Mouse (Mus musculus): ENCODE data around the gene Glb1.
"Not testable (repeated sequence)": the region's sequence is repeated elsewhere in the genome, so short reads cannot be mapped to it uniquely, and the experiment has no call there.

Gene Glb1

DNA sequence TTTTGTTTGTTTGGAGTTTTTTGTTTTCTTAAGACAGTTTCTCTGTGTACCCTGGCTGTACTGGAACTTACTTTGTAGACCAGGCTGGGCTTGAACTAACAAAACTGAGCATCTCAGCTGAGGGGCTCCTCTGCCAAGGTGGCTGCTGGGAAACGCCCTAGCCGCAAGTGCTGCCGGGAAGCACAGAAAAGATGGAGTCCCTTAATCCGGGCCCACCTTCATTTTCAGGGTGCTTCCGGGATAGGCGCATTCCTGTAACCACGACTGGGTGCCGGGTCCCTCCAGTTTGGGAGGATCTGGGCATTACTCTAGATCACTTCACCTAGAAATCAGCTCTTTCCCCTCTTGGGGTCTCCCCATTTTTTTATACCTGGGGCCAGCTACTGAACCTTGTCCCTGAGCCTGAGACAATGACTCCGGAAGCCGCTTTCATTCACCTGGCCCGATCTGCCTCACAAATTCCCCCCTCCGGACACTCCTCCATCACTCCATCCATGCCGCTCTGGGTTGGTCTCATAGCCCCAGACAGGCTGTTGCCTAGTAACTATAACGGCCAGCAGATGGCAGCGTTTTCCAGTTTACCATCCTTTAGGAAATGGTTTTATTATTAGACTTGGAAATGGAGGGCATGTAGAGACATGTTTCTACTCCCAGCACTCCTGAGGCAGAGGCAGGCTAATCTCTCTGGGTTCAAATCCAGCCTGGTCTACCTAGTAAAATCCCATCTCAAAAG is 99.1 kb downstream of the Glb1 start:
- DNase-seq (ENCODE audit: extremely low spot score, low read depth, low spot score), result peak; percentile 39

DNA sequence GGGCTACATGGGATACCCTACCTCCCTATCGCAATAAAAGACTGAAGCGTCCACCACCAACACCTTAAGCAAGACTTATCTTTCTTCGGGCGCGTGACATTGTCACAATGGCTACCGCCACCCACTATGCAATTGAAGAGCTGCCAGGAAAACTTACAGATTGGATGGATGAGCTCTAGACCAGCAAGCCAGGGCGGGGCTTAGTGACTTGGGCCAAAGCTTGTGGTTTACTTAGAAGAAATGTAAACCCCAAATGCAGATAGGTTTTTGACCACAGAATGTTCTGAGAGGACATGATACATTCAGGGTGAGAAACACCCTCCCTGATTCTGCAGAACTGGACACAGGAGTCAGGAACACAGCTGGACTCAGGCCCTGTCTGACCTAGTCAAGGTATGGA is 100.2 kb downstream of the Glb1 start:
- no peak for DNase-seq (ENCODE audit: extremely low spot score, low read depth, low spot score)

GRCm38 (mm10) chr9:114501913-114502312 is 101.0 kb downstream of the Glb1 start:
- DNase-seq (ENCODE audit: extremely low spot score, low read depth, low spot score), result no peak

DNA sequence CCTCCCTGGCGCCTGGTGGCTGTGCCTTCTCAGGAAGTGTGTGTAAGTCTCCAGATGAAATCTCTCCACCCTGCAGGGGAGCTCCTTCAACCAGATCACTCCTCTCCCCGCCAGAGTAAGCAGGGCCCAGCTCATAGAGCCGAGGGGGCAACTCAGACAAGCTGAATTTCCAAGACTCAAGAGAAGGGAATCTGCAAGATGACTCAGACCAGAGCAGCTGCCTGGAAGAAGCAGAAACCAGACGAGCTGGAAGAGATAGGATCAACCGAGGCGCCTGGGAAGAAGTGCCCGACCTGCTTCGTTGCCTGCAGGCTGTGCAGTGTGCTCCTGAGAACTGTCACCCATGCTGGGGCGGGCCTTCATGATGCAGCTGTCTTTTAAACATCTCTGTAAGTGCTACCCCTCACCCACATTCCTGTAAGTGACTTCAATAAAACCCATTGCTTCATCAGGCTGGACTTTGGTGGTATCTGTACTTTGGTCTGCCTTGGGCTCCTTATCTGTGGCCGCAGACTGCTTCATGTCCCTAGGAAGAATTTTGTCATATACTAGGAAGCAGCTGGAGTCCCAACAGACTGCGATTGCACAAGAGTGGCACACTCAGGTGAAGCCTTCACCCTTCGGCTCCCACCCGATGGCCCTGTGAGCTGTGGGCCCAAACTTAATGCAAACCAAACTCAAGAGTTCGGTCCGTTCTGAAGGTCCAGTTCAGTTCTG is 102.0 kb downstream of the Glb1 start:
- no peak for DNase-seq (ENCODE audit: extremely low spot score, low read depth, low spot score)

- no peak for DNase-seq (ENCODE audit: extremely low spot score, low read depth, low spot score)
Measured at GRCm38 (mm10) chr9:114504816-114505215, 103.9 kb downstream of the Glb1 start, which contains the start of gene Ccr4. TSS of gene Ccr4 (minus strand) at chr9:114504916.

DNA sequence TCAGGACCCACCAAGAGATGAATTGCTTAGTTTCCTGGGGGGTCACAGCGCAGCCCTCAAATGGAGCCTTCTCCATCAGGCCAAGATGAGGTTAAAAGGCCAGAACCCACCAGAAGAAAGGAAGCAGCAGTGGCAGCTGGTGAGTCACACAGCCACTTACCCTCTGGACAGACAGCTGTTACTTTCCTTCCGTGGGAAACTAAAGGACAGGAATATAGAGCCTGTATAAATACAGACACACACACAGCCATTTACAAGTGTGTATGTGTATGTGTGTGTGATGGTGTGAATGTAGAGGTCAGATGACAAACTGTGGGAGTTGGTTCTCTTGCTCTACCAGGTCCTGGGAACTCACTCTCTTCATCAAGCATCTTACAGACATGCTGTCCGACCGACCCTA is 105.7 kb downstream of the Glb1 start:
- DNase-seq (ENCODE audit: extremely low spot score, low read depth, low spot score), result no peak

DNA sequence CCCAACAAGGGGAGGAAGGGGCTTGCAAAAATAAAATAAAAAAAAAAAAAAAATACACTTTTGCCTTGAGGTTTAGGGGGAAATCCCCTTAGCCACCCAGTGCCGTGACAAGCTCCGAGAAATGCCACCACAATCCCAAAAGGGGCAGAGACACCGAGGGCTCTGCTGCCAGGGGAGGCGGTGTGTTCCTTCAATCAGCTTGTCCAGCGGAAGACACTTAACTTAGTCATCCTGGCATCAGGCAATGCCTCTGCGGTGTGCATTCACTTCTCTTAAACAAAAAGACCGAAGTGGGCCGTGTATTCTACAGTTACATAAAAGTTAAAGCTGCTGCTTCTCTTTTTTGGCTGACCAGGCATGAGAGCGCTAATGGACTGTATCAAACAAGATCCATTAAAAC is 106.5 kb downstream of the Glb1 start:
- no peak for DNase-seq (ENCODE audit: extremely low spot score, low read depth, low spot score)

DNA sequence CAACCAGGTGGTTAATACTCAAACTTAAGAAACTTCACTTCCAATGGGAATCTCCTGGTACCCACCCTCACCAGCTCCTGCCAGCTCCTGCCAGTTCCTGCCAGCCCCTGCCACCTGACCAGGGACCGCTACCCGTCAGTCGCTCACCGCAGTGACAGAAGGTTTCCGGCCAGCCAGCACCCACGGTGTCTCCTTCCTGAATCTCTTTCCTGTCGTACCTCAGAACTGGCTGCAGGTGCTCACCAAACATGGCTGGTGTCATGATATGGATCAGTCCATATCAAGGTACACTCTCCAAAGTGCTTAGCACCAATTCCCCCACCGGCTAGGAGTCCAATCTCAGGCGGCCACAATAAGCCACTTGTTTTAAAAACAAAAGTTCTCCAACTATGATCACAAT is 108.9 kb downstream of the Glb1 start:
- DNase-seq (ENCODE audit: extremely low spot score, low read depth, low spot score), result no peak

GRCm38 (mm10) chr9:114512831-114513230 is 112.0 kb downstream of the Glb1 start:
- DNase-seq (ENCODE audit: extremely low spot score, low read depth, low spot score), result no peak

GRCm38 (mm10) chr9:114515364-114515763 is 114.5 kb downstream of the Glb1 start, which contains the start of gene C130032M10Rik:
TSS of gene C130032M10Rik (plus strand) at chr9:114515697.
- DNase-seq (ENCODE audit: extremely low spot score, low read depth, low spot score), result no peak

GRCm38 (mm10) chr9:114517924-114518497 is 117.1 kb downstream of the Glb1 start:
- no peak for DNase-seq (ENCODE audit: extremely low spot score, low read depth, low spot score)

DNA sequence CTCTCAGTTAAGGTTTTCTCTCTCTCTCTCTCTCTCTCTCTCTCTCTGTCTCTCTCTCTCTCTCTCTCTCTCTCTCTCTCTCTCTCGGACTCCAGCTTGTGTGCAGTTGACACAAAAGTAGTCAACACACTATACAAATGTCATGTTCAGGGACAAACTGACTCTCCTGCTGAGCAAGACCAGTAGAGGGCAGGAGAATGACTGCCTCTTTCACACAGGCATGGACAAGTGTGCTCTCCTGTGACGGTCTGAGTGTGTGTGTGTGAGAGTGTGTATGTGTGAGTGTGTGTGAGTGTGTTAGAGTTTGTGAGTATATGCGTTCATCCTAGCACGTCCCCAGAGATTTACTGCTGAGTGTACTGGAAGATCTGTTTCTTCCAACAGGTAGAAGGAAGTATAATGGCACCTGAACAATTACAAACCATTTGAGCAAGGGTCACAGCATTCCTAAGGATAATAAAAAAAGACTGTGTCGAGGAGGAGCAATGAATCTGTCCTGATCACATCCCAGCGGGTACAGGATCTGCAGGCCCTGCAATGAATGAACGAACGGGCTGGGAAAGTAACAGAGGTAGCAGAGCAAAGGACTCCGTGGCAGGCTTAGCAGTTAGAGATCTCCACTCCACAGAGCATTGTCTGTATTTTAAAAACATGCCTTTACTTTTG is 118.1 kb downstream of the Glb1 start:
- no peak for DNase-seq (ENCODE audit: extremely low spot score, low read depth, low spot score)

DNA sequence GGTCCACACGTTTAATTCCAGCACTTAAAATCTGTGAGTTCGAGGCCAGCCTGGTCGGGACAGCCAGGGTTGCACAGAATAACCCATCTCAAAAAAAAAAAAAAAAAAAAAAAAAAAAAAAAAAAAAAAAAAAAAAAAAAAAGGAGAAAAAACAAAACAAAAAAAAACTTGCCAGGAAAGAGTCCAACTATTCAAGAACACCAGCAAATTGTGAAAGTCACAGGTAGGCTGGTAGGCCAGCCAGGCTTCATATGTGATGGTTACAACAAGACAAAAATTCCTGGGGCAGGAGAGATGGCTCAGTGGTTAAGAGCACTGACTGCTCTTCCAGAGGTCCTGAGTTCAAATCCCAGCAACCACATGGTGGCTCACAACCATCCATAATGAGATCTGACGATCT is 119.7 kb downstream of the Glb1 start:
- not testable (repeated sequence) for DNase-seq (ENCODE audit: extremely low spot score, low read depth, low spot score)

DNA sequence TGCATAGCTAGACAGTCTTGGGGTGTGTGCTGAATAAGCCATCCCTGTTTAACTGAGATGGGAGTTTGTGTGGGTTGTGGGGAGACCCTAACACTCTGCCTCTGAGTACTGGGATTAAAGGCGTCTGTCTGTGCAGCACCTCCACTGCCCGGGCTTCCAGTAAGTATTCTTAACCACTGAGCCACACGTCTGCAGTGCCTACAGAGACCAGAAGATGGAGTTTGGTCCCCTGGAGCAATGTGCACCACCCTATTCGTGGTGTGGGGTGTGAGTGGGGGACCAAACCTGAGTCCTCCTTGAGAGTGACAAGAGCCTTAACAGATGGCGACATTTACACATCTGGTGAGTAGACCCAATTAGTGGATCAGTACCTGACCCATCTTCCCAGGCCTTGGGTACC is 121.2 kb downstream of the Glb1 start:
- no peak for DNase-seq (ENCODE audit: extremely low spot score, low read depth, low spot score)

- no peak for DNase-seq (ENCODE audit: extremely low spot score, low read depth, low spot score)
Measured at GRCm38 (mm10) chr9:114522501-114522900, 121.6 kb downstream of the Glb1 start.

All from hindlimb bud, embryonic 11.5 days (tissue).